Mouse (Mus musculus) midbrain, embryonic 15.5 days (tissue): ENCODE results near the gene Kcnn4. TPM values are rescaled to one million over a fixed set of nuclear protein-coding genes. Genes with fewer than 3 reads are reported as not detected.

ENCODE experiments used
- microRNA-seq: library from miRNA; unstranded; fragments of <30 nt; microRNA quantifications from one replicate; pipeline ENCODE4, GENCODE M21; 2016
- polyA plus RNA-seq: library from polyadenylated mRNA; unstranded; fragments of >200 nt; fragmentation: Nextera tagmentation; extraction: Ambion mirVana; gene quantifications from 2 replicates; pipeline ENCODE4 v1.2.1, GENCODE M21; 2015

Kcnn4 gene
- polyA plus RNA-seq, 1 experiment from 2014 or later = 0.92 TPM

Small RNAs within 50 kb of the gene (microRNA-seq; reads per million reads assigned to microRNA genes)
- gene Gm27592 = not detected

Other genes with a start within 250 kb of the Kcnn4 start
- 26.1 and 26.3 TPM in 2 replicates for gene Zfp235, start 236.1 kb upstream of the Kcnn4 start, polyA plus RNA-seq
- gene Zfp114, start 195.2 kb upstream of the Kcnn4 start, polyA plus RNA-seq = 5.6 and 5.7 TPM in 2 replicates
- 5.4 and 6.9 TPM in 2 replicates for gene Zfp111, start 158.8 kb upstream of the Kcnn4 start, polyA plus RNA-seq
- gene Zfp109, start 132.7 kb upstream of the Kcnn4 start, polyA plus RNA-seq = 5.2 and 5.9 TPM in 2 replicates
- gene Zfp108, start 115.5 kb upstream of the Kcnn4 start, polyA plus RNA-seq = 7.0 and 7.9 TPM in 2 replicates
- 8.3 and 9.6 TPM in 2 replicates for gene Zfp93, start 99.8 kb upstream of the Kcnn4 start, polyA plus RNA-seq
- gene Zfp61, start 69.0 kb upstream of the Kcnn4 start, polyA plus RNA-seq = 47.2 and 48.6 TPM in 2 replicates
- 23.6 and 24.5 TPM in 2 replicates for gene Zfp94, start 53.6 kb upstream of the Kcnn4 start, polyA plus RNA-seq
- gene Tescl, start 36.3 kb upstream of the Kcnn4 start, polyA plus RNA-seq = 0.48 TPM in 1 of 2 replicates, not detected in the other
- gene Lypd5, start 21.1 kb upstream of the Kcnn4 start, polyA plus RNA-seq = not detected in 2 replicates
- gene Smg9, start 29.4 kb downstream of the Kcnn4 start, polyA plus RNA-seq = 38.4 and 40.3 TPM in 2 replicates
- gene Irgc1, start 82.0 kb downstream of the Kcnn4 start, polyA plus RNA-seq = not detected in 2 replicates
- 1.6 and 1.9 TPM in 2 replicates for gene Plaur, start 92.2 kb downstream of the Kcnn4 start, polyA plus RNA-seq
- gene Cadm4, start 111.8 kb downstream of the Kcnn4 start, polyA plus RNA-seq = 79.2 and 81.1 TPM in 2 replicates
- gene Zfp428, start 136.7 kb downstream of the Kcnn4 start, polyA plus RNA-seq = 336 and 344 TPM in 2 replicates
- gene AC161166.1, start 142.2 kb downstream of the Kcnn4 start, polyA plus RNA-seq = 2.1 and 2.2 TPM in 2 replicates
- gene Irgq, start 160.4 kb downstream of the Kcnn4 start, polyA plus RNA-seq = 31.8 and 33.2 TPM in 2 replicates
- gene Pinlyp, start 175.9 kb downstream of the Kcnn4 start, polyA plus RNA-seq = not detected in 2 replicates
- gene Xrcc1, start 176.0 kb downstream of the Kcnn4 start, polyA plus RNA-seq = 67.1 and 76.5 TPM in 2 replicates
- gene Ethe1, start 217.3 kb downstream of the Kcnn4 start, polyA plus RNA-seq = 25.4 and 25.8 TPM in 2 replicates
- 16.3 and 18.1 TPM in 2 replicates for gene Zfp575, start 217.4 kb downstream of the Kcnn4 start, polyA plus RNA-seq
- gene Phldb3, start 240.5 kb downstream of the Kcnn4 start, polyA plus RNA-seq = not detected in 2 replicates